Mouse (Mus musculus) lung, postnatal 0 days (tissue): ENCODE results near the gene Usp24.

Experiments used
- CTCF ChIP-seq: IDR thresholded peaks from 2 replicates; pipeline ENCODE4 v1.5.1; 2016; ENCODE audit warnings: antibody characterized with exemption, mild to moderate bottlenecking
- EP300 ChIP-seq: IDR thresholded peaks from 2 replicates; pipeline ENCODE4 v1.6.1; 2016; ENCODE audit warnings: antibody characterized with exemption, mild to moderate bottlenecking, control low read depth

- TF ChIP-seq CTCF (no peak), EP300 (no peak)
These were observed 33.9 kb upstream of the Usp24 start for GRCm38 (mm10) chr4:106282123-106282510.
